Mouse (Mus musculus): ENCODE data around the gene Slc22a17.

Gene Slc22a17

DNA sequence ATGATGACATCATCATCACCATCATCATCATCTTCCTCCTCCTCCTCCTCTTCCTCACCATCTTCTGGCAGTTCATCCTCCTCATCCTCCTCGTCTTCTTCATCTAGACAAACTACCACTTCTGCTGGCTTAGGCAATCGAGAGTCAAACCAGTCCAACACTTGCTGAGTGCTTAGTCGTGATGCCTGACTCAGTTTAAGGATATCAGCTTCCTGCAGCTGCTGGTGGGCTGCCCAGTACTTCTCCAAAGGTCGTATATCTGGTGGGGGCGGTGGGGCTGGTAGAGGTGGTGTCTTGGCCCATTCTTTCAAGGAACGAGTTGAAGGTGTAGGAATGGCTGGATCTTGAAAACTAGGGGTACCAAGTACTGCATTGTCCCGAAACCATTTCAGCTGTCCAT, 56.2 kb downstream of the Slc22a17 start:
- DNase-seq, result no peak
